Mouse (Mus musculus) liver, adult 2 months (tissue): Measurements from ENCODE around the gene Zfp184.

Experiments used
- CTCF ChIP-seq: fragments of 200-500 bp; IDR thresholded peaks from 2 replicates; pipeline ENCODE4 v1.5.1; 2011; ENCODE audit warnings: low read depth, low read length, control low read depth
- POLR2A ChIP-seq: fragments of 200-500 bp; IDR thresholded peaks from 2 replicates; pipeline ENCODE4 v1.6.1; 2011; ENCODE audit warnings: low read length, control low read depth; ENCODE audit not compliant: insufficient read depth; ENCODE audit errors: extremely low read depth

DNA sequence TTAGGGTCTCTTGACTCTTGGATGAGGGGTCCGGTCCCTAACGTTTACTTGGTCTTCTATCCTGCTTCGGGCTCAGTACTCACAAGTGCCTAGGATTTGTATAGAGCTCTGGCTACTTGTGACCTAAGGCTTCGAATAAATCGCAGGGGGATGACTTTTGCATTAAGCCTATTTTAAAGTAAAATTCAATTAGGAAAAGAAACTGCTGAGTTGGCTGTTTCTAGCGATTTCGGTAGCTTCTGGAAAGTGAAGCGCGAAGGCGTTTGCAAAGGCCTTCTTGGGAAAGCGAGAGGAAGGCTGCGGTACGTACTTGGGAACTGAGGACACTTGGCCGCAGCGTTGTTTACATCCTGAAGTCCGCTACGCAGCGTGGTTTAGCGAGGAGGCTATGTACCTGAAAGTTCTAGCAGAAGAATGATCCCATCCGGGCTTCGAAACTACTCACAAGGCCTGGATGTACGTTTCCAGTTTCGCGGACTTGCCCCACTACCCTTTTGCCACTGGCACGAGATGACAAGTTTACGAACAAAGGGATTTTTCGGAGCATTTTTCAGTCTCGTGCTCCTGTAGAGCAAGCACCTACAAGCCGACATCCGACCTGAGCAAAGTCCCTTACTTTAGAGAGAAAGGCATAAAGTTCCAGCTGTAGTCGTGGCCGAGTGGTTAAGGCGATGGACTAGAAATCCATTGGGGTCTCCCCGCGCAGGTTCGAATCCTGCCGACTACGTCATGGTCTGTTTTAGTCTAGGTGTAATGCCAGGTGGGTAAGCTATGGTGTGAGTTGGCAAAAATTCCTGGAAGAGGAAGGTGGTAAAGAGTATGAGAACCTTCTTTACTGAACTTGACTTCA lies 26.1 kb upstream of the Zfp184 start:
- no peak for TF ChIP-seq CTCF
- no peak for TF ChIP-seq POLR2A
